Comparison of ENCODE assay signal across 7 mouse cellular contexts in the genomic region with DNA sequence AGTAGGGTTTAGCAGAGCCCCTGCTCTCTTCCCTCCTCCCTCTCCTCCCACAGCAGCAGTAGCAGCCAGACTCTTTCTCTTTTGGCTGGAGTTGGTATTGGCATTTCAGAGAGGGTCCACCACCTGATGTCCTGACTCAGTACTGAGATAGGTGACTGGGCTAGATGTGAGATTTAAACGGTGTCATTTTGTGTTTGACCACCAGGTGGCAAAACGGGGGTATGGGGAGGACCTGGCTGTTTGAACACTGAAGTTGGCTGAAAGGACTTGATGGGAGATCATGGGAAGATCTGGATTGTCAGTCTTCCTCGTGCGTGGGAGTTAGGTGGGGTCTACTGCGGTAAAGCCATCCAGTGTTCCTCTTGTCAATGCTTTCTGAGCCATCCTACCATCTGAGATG. TPM values are rescaled to one million over a fixed set of nuclear protein-coding genes. Genes with fewer than 3 reads are reported as not detected.
A peak's percentile ranks its signal among the peaks of the same experiment; 100 is the strongest.
DNase-seq lines count a peak whose midpoint lies in the region; ATAC-seq lines count a peak whose summit lies in the region.

No protein-coding gene starts in this region.

- ATAC-seq in neural tube, embryonic 15.5 days (ENCODE audit: low FRiP score): 0 out of 2 replicates have a peak, but pooled peaks have one; percentile 38

- no peaks in the 10 kb centered on the region for H3K27me3 ChIP-seq in neural tube, embryonic 15.5 days (replicated peaks)

- WGBS in neural tube, embryonic 15.5 days: 38% methylated on average over 5 of the region's 5 CpGs

- peak; percentile 12 to 17 for DNase-seq in urinary bladder, postnatal 36 days (ENCODE audit: low spot score in 2 of 2)
- no peak for DNase-seq in urinary bladder, postnatal 10 days (ENCODE audit: low spot score)
- DNase-seq in adrenal gland, postnatal 14 days: peak; percentile 68
- peak; percentile 78 for DNase-seq in embryo, embryonic 11 days
- peak; percentile 47 to 50 for DNase-seq in heart, postnatal 36 days
- DNase-seq in liver: peak; percentile 75

- intact Hi-C loops in heart, postnatal 36 days (cut with DNase I): loop anchor here (2.0 kb wide), 3 partner anchors 123 to 221 kb away; no protein-coding TSS in a partner anchor

- H3K4me3 ChIP-seq in neural tube, embryonic 15.5 days (replicated peaks): no peak overlapping the region

- no peak overlapping the region for H3K27ac ChIP-seq in neural tube, embryonic 15.5 days (replicated peaks)

- H3K9ac ChIP-seq in neural tube, embryonic 15.5 days (replicated peaks): no peak overlapping the region

- H3K9me3 ChIP-seq in neural tube, embryonic 15.5 days (replicated peaks): no peaks in the 10 kb centered on the region

- H3K36me3 ChIP-seq in neural tube, embryonic 15.5 days: peaks cover 53% of the 10 kb centered on the region

- H3K4me2 ChIP-seq in neural tube, embryonic 15.5 days: no peak overlapping the region

- peaks cover 4% of the 10 kb centered on the region; the same call in 1 of the 2 replicates for H3K4me1 ChIP-seq in neural tube, embryonic 15.5 days

RNA-seq across cellular contexts. Expression of a gene that starts 10.7 kb away (rescaled TPM):
- total RNA-seq in adrenal gland, postnatal 14 days (2021): 269 and 294 TPM in 2 replicates
- 100 to 1,000 TPM; 114 to 123 TPM for total RNA-seq in heart, postnatal 36 days (2021)
- 152 TPM in 2 replicates for polyA plus RNA-seq in neural tube, embryonic 15.5 days (2015; fragmentation: Nextera tagmentation; extraction: Ambion mirVana)

RNA-seq across cellular contexts. Expression of a gene that starts 13.4 kb away (rescaled TPM):
- total RNA-seq in adrenal gland, postnatal 14 days (2021): 0.26 and 1.2 TPM in 2 replicates
- total RNA-seq in heart, postnatal 36 days (2021): not detected
- 0.22 and 7.3 TPM in 2 replicates for polyA plus RNA-seq in neural tube, embryonic 15.5 days (2015; fragmentation: Nextera tagmentation; extraction: Ambion mirVana)

RNA-seq across cellular contexts. Expression of a gene that starts 15.9 kb away (rescaled TPM):
- total RNA-seq in adrenal gland, postnatal 14 days (2021): 2.8 and 4.1 TPM in 2 replicates
- total RNA-seq in heart, postnatal 36 days (2021): 1 to 10 TPM in 1 of 2 experiments, under 1 TPM in 1; 0.65 to 1.1 TPM
- polyA plus RNA-seq in neural tube, embryonic 15.5 days (2015; fragmentation: Nextera tagmentation; extraction: Ambion mirVana): 7.6 and 8.9 TPM in 2 replicates

RNA-seq across cellular contexts. Expression of a gene that starts 33.8 kb away (rescaled TPM):
- total RNA-seq in adrenal gland, postnatal 14 days (2021): 6.9 and 7.7 TPM in 2 replicates
- under 1 TPM; 0.51 to 0.72 TPM for total RNA-seq in heart, postnatal 36 days (2021)
- 10.3 and 16.5 TPM in 2 replicates for polyA plus RNA-seq in neural tube, embryonic 15.5 days (2015; fragmentation: Nextera tagmentation; extraction: Ambion mirVana)
